Mouse (Mus musculus) A20 (cell line): ENCODE measurements around the gene Mis18a.

Source experiments
- DNase-seq: peaks from one replicate; pipeline ENCODE4 v3.0.0-alpha.2; 2011; ENCODE audit warnings: low read depth, low spot score

The Mis18a gene

DNA sequence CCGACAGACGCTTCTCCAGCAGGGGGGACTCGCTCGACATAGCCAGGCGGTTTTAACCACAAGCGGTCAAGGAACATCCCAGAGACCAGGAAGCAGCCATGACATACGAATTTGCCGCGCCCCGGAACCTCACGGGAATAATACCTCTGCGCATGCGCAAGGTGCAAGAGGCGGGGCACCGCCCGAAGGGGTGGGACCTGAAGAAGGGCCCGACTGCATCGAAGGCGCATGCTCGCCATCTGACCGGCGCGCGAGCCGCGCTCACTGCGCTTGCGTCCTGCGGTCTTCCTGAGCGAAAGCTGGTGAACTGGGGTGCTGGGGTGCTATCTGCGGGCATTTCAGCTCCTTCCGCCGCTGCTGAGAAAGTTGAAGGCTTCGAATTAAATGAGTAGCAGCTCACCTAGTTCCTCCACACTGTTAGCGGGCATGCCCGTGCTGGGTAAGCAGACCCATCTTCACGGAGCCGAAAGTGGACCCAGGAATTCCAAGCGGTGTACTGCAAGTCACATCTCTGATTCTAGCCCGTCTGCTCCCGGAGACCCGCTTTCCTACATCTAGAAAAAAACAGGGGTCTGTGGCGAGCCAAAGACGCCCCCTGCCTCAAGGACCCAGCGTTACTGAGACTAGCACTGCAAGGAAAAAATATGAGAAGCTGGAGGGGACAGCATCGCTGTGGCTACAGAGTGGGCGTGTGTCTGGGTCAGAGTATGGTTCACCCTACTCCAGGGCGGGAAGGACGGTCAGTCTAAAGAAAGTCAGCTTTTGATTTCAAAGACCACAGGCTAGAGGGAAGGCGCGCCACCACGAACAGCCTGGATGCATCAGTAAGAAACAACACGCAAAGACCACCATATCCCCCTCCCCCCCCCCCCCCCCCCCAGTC lies at the start of gene Mis18a:
Mis18a (minus strand) TSS at position 172 of the 883 bp plus-strand sequence.
- peak; percentile 97 for DNase-seq

DNA sequence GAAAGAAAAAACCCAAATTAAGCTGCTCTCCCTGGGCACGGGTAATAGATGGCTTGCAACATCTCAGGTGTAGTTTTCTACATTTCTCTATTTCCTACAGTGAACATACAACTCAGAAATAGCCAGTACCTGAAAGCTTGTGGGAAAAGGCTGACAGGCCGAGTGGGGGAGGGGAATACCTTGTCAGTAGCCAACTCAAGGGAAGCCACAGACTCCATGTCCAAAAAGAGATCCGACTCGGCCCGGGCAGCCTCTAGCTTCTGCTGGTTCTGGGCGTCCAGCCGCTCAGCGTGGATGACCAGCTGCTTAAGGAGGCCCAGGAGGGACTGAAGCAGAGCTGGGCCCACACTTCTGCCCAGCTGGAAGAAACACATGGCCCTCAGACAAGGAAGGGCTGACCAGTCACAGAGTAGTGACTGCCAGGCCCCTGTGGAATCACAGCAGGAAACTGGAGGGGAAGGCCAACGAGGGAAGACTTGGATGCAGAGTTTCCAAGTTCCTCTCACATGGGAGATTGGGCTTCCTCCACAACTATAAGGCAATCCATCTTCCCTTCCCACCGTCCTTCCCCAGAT lies 48.8 kb upstream of the Mis18a start:
- DNase-seq = no peak

DNA sequence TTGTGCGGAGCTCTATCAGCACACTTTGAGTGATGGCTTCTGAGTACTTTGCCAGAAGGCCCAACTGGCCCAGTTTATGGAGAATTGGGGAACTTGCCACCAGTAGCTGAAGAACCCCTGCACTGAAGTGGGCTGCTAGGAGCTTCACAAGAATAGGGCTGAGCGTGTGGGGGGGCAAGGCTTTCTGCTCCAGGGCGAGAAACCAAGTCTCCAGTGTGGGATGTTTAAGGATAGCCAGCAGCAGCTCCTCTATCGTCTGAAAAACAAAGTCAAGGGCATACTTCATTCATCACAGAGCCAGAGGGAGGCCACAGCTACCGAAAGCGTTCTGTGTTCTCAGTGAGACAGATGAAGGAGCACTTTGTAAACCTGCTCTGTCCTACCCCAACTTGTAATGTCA lies 47.4 kb upstream of the Mis18a start:
- DNase-seq = no peak

DNA sequence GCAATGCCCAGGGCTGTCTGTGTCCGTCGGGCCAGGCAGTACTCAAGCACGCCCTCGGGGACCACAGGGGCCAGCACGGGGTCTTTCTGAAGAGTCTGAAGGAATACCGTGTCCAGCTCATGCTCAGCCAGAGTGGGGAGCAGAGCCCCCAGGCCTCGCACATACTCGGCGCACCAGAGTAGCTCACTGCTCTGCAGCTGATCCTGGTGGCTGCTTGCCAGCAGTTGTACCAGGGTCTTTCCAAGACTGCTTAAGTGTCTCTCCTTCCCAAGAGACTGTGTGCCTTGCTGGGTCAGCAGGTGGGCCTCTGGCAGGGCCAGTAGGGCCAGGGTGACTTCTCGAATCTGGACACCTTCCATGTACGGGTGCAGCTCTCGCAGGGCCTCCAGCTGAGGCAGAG lies 47.0 kb upstream of the Mis18a start:
- no peak for DNase-seq

DNA sequence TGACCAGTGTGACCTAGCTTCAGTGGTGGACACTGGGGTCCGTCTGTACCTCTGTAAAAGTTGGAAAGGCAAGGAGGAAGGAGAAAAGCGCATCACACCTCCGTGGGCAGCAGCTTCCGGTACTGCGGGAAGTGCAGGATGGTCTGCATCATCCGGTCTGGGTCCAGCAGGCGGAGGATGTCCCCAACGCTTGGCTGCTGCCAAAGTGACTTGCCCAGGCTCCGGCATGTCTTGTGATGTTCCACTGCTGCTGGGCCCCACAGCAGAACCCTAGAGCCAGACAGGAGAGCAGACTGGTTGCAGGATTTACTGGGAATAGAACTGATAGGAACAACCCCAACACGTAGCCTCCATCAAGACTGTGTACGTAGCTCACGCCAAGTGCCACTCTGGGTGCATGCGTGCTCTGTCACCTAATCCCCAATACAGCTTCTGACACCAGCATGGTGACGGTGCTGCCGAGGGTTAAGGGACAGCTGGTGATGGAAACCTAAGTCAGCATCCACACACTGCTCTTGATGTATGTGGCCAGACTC lies 39.8 kb upstream of the Mis18a start:
- no peak for DNase-seq

DNA sequence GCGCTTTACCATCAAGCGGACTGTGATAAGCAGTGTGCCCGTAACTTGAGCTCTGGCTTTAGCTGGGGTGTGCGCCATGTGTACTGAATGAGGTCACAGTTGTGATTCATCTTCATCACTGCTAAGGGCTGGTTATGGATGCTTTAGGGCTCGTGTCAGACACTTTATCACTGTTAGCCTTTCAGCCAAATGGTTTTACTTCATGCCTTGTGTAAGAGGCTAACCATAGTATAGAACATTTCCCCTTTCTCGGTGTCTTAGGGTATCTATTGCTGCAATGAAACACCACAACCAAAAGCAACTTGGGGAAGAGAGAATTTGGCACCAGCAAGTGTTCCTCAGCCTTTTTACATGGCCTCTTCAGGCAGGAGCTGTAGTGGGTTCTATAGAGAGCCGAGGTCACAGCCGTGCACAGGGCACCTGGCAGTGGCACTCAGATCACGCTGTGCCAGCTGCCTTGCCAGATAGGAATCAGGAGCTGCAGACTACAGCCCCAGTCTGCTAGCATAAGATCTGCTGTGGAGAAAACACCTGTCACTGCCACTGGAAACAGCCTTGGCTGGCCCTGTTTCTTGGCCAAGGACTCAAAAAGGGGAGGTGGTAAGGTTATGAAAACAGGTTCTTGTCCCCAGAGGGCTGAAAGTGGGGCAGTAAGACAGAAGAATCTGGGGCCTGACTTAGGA lies 38.1 kb upstream of the Mis18a start:
- DNase-seq = no peak

DNA sequence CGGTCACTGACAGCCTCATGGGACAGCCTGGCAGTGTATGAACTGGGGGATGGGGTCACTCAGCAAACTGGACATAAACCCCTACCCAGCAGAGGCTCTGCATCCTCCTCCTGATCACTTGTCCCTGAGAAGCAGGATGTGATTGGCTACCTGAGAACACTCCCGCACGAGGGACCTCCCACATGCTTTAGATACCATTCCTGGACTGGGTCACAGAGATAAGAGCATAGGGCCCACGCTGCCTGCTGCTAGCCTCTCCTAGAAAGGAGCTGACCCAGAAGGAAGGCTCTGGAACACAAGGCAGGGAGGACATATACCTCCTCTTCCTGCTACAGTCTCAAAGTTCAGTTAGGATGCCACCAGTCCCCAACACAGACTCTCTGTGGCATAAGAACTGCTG lies 33.3 kb upstream of the Mis18a start:
- no peak for DNase-seq

DNA sequence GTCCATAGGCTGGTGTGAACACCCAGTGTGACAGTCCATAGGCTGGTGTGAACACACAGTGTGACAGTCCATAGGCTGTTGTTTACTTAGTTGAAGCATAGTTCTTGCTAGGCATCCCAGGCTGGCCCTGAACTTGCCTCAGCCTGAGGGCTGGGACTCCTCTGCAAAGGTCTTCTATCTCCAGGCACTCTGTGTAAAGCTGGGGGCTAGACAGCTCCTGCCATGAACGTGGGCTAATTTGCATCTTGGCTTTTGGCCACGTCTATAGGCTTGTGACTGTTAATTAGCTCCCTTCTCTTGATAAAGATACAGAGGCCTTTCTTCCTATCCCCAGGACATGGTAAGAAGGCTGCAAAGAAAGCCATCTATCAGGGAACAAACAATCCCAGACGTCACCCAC lies 32.1 kb upstream of the Mis18a start:
- DNase-seq = no peak

DNA sequence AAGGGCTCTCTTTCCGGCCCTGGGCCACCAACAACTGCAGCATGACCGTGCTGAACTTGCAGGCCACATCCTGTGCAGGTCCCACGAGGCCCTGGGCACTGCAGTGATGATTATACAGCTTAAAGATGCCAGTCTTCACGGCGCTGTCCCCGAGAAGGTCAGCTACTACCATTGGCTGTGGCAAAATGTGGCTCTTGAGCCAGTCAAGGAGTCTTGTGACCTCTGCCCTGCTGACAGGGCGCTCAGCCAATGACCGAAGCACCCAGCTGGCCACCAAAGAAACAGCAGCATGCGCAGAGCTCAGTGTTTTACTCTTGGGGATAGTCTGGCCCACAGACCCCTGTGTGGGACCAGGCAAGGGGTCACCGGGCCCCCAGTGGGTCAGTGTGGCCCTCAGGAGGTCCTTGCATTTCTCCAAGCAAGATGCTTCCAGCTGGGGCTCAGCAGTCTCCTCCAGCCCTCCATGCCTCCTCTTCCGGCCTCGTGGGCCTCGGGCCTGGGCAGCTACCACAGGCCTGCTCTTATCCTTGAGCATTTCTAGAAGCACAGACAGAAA lies 26.3 kb upstream of the Mis18a start:
- no peak for DNase-seq

DNA sequence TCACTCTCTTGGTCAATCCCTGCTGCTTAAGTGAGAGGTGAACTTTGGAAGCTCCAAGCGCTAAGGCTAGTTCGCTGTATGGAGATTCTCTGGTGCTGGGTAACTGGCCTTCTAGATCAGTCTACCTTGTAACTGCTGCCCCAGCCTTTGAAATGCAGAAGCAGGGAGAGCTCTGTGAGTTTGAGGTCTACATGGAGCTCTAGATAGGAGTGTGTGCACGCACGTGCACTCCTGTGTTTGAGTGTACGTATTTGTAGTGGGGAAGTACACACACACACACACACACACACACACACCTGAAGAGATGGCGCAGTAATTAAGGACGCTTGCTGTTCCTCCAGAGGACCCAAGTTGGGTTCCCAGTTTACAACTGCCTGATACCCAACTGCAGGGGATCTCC lies 21.0 kb upstream of the Mis18a start:
- no peak for DNase-seq

DNA sequence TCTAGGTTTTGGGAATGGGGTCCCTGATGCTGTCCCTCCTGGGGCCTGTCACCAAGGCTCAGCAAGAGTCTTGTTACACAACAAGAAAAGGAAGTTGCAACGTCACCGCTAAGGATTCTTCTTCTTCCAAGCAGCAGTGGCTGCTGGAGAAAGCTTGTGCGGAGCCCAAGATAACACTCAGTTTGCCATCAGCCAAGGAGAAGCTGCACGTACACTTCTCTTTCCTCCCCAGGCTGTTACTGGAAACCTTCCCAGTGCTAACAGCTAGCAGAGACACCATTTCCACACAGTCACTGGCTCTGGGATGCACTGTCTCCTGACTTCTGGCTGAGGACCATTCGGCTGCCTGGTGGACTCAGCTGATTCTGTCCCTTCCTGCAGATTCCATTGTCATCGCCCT lies 19.9 kb upstream of the Mis18a start:
- no peak for DNase-seq

DNA sequence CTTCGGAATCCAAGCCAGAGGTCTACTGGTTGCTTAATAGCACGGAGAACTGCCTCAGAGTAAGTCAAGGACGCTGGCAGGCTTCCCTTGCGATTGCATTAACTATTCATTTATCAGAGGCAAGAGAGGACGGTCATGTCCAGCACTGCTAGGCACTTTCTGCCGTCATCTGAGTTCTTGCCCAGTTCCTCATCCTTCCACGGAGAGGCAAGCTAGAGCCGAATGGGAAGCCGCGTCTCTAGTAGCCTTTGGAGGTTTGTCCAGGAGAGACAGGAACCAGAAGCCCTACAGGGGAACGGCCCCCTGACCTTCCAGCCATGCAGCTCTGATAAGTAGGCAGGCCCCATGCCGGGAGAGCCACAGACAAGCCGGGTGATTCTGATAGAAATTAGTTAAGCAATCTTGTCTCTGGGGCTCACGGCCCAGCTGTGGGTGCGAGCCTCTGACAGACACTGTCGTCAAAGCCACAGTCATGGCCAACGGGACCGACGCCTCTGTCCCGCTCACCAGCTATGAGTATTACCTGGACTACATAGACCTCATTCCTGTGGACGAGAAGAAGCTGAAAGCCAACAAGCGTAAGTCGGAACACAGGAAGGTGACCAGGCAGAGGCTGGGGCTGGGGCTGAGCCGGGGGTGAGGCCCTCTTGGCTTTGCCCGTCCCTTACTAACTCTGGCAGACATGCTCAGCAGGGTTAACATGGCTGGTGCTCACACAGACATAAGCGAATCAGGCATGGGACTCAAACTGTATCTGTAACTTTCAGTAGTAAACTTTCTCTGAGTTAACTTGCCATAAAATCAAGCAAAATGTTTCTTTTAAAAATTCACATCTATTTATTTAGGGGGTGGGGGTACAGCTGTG lies 11.1 kb upstream of the Mis18a start, which contains the start of gene Mrap:
Mrap (plus strand) TSS at position 116 of the 865 bp plus-strand sequence.
- no peak for DNase-seq

DNA sequence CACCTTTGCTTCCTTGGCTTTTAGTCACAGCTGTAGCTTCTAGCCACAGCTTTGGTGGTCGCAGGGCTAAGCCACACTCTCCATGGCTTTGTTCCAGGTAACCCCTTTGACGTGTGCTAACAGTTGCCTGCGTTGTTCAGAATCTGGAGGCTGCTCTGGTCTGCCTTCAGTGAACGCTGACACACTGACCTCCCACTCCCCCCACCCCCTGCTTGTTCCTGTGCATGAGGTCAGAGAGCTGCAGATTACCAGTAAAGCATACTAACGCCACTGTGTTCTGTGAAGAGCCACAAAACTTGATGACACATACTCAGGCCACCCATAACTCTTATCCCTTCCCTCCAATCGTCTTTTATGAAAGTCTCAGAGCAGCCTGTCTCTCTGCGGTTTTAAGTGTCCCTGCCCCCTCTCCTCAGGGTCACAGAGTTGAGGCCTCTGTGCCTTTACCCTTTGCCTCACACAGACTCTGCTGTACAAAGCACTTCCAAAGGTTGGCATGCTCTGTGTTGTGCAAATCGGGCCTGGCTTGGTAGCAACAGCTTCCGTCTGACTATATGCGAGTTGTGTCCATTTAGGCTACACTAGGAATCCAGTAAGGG lies 9.6 kb upstream of the Mis18a start:
- no peak for DNase-seq

DNA sequence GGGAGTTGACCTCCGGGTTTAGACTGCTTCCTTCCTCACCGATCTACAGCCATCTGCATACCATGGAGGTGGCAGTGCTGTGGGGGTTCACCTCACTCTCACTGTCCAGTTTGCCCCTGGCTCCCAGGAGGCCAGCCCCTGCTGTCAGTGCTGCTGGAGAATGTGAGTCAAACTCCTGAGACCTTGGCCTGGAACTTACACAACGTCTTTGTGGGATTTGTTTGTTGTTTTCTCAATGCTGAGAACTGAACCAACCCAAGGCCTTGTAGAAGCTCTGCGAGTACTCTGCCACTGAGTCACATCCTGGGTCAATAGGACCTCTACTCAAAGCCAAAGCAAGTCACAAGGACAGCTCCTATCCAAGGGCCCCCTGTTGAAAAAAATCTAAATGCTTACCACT lies 8.4 kb upstream of the Mis18a start:
- DNase-seq = no peak

DNA sequence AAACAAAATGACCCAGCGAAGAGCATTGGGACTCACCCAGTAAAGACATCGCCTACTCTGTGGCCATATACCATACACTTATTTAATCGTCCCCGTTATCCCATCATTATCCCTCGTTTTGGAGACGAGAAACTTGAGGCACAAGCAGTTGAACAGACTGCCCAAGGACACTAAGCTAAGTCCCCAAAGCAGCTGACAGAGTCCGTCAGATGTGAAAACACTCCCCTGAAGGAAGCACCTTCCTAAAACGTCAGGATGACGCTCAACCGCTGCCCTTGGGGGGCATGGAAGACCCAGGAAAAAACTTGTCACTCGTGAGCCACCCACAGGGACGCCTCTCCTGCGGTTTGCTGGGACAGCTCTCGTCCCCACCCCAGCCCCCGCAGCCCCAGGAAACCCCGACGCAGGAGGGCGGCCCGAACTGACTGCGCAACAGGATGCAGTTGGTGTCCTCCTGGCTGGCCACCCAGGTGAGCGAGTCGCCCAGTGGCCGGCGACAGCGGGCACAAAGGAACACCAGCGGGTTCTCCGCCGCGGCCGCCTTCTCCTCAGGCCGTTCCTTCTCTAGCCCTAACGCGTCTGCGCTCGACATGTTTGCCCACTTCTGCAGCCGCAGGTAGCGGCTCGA lies 490 bp downstream of the Mis18a start:
- peak; percentile 47 for DNase-seq

DNA sequence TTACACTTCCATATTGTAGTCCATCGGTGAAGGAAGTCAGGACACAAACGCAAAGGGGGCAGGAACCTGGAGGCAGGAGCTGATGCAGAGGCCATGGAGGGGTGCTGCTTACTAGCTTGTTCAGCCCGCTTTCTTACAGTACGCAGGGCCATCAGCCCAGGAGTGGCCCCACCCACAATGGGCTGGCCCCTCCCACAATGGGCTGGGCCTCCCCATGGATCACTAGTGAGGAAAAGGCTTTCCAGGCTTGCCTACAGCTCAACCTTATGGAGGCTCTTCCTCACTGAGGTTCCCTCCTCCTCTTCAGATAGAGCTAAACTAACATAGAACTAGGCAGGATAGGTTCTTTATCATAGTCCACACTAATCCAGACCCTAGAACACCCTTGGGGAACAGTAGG lies 3.2 kb downstream of the Mis18a start:
- no peak for DNase-seq

DNA sequence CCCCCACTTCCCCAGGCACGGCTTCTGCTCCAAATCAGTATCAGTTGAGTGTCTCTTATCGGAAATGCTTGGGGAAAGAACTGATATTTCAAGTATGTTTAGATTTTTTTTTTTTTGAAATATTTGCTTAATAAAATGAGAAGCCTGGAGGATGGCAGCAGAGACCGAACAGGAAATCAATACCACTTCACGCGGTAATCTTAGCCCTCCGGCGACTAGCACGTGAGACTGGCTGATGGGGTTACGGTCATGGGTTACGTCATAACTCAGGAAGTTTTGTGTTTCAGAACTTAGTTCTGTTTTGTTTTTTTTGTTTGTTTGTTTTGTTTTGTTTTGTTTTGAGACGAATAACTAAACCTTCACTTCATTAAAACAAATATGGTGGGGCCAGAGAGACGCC lies 16.9 kb downstream of the Mis18a start:
- DNase-seq = no peak

DNA sequence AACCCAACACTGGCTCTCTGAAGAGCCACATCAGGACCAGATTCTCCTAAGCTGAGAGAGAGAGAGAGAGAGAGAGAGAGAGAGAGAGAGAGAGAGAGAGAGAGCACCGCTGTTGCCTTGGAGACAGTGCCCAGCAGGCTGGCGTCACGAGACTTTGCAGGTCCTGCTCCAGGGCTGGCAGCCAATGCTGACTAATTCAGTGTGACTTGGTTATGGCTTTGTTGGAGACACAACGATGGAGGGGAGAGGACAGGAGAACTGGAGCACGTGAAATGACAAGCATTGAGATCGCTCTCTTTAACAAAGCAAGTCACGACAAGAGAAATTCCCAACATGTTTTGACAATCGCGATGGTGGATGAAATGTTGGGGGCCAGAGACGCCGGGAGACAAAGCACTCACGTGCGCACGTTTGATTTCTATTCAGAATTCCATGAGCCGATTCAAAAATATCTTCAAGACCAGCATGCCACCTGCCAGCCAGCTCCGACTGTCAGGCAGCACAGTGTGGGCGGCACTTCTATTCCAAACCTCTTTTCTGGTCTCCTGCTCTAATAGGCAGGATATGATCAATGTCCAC lies 17.4 kb downstream of the Mis18a start:
- DNase-seq = no peak

DNA sequence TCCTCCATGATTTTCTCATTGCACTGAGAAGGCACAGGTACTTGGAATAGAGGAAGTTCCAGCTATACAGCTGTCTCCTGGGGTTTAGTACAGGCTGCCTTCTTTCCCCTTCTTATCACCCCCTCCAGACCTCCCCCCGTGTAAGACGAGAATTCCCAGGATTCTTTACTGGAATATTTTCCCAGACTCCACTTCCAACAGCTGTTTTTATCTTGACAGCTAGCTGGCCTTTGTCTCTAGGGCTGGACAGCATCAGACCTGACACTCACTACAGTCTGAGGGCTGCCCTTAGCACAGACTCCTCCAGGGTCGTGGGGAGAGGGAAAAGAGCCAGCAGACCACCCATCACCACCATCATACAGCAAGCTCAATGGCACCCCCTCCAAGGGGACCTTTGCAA lies 20.9 kb downstream of the Mis18a start:
- no peak for DNase-seq
